In genomic region chr1:171994918-171995715, GRCm38 (mm10) we compare ENCODE assay signal across 17 mouse cellular contexts. TPM values are rescaled to one million over a fixed set of nuclear protein-coding genes. Genes with fewer than 3 reads are reported as not detected.
A peak's percentile ranks its signal among the peaks of the same experiment; 100 is the strongest.
DNase-seq lines count a peak whose midpoint lies in the region; ATAC-seq and TF ChIP-seq lines count a peak whose summit lies in the region.
"Had no signal": no experiment of that assay in that cellular context is flagged by ENCODE, and none has a peak within 500 bp of the region (broad histone marks: within the 10 kb centered on the region; RNA-seq: fewer than 3 reads in every experiment).

No protein-coding gene starts in this region.

- TF ChIP-seq POLR2A in CH12.LX (IDR thresholded peaks at IDR 0.05; ENCODE audit: low read depth, low read length) = no peak

- H3K9ac ChIP-seq in heart, embryonic 14.5 days (ENCODE audit: low read length) = no peak overlapping the region
- H3K9ac ChIP-seq in CH12.LX (ENCODE audit: insufficient read depth, low read depth) = no peak overlapping the region
- H3K9ac ChIP-seq: hindbrain, embryonic 13.5 days; limb, embryonic 12.5 days had no signal

- 65% methylated on average over 11 of the region's 11 CpGs for WGBS in heart, embryonic 14.5 days

- no peak for DNase-seq in heart, postnatal 25 days (ENCODE audit: low spot score)
- DNase-seq in spleen, postnatal 36 days (ENCODE audit: low spot score in 2 of 2) = peak; percentile 70 to 77
- DNase-seq in spleen, adult 12 weeks (ENCODE audit: low spot score) = no peak
- peak; percentile 49 for DNase-seq in CH12.LX (ENCODE audit: extremely low read depth)
- no peak for DNase-seq in kidney, adult 18-20 months
- no peak for DNase-seq in adrenal gland, adult 8-10 months
- DNase-seq: cerebellum, adult 2 months; embryo, embryonic 11 days; kidney, adult 8-10 months had no signal

- peak; percentile 57 for TF ChIP-seq EP300 in CH12.LX (IDR thresholded peaks at IDR 0.05; ENCODE audit: low read length)

- no peaks in the 10 kb centered on the region for H3K27me3 ChIP-seq in heart, embryonic 14.5 days (ENCODE audit: control insufficient read depth, insufficient read depth, low read length)
- H3K27me3 ChIP-seq in CH12.LX (replicated peaks) = no peaks in the 10 kb centered on the region
- H3K27me3 ChIP-seq: hindbrain, embryonic 13.5 days; limb, embryonic 12.5 days had no signal

- H3K27ac ChIP-seq in heart, embryonic 14.5 days (replicated peaks in 1 of 2; ENCODE audit: control insufficient read depth in 1 of 2, insufficient read depth in 1 of 2, low read depth in 2 of 2, low read length in 2 of 2) = peak overlapping the region; percentile 44 to 53; a peak in 3 of 4 replicates
- H3K27ac ChIP-seq in CH12.LX (ENCODE audit: insufficient read depth, low read depth) = 0 out of 2 replicates have a peak overlapping the region, but pooled peaks have one; percentile 25
- H3K27ac ChIP-seq: hindbrain, embryonic 13.5 days; limb, embryonic 12.5 days; midbrain, embryonic 10.5 days had no signal

- in situ Hi-C loops in CH12.LX (cut with MboI; ENCODE audit: low pct_ligation_motif_present, low pct_unique_long_range_greater_than_20kb, low sequenced_read_pairs) = loop anchor here (5.0 kb wide), 1 partner anchor 58 kb away; no protein-coding TSS in a partner anchor

- H3K79me2 ChIP-seq in CH12.LX (replicated peaks; ENCODE audit: control insufficient read depth, extremely low read depth, insufficient read depth, poor library complexity, severe bottlenecking) = no peaks in the 10 kb centered on the region

- H3K9me3 ChIP-seq in heart, embryonic 14.5 days (ENCODE audit: control insufficient read depth, low read length) = no peaks in the 10 kb centered on the region
- no peaks in the 10 kb centered on the region for H3K9me3 ChIP-seq in CH12.LX (replicated peaks; ENCODE audit: low read length)
- H3K9me3 ChIP-seq: hindbrain, embryonic 13.5 days; limb, embryonic 12.5 days; midbrain, embryonic 10.5 days had no signal

- dilution Hi-C loops in CH12.LX (cut with MboI; ENCODE audit: extremely low pct_ligation_motif_present, extremely low pct_unique_long_range_greater_than_20kb, low sequenced_read_pairs) = no loop called here

- H3K4me3 ChIP-seq in heart, embryonic 14.5 days (ENCODE audit: control insufficient read depth in 1 of 2, insufficient read depth in 1 of 2, low read depth in 1 of 2, low read length in 2 of 2) = no peak overlapping the region
- H3K4me3 ChIP-seq in CH12.LX (replicated peaks in 1 of 3; ENCODE audit: low read depth in 2 of 3, low read length in 2 of 3, poor library complexity in 1 of 3) = no peak overlapping the region
- H3K4me3 ChIP-seq: hindbrain, embryonic 13.5 days; limb, embryonic 12.5 days; midbrain, embryonic 10.5 days; myocyte had no signal

- H3K36me3 ChIP-seq in heart, embryonic 14.5 days (ENCODE audit: control insufficient read depth, insufficient read depth, low read length) = no peaks in the 10 kb centered on the region
- H3K36me3 ChIP-seq in CH12.LX (replicated peaks in 1 of 2; ENCODE audit: control insufficient read depth in 1 of 2, insufficient read depth in 1 of 2, low read length in 1 of 2) = no peaks in the 10 kb centered on the region
- H3K36me3 ChIP-seq: limb, embryonic 12.5 days had no signal

- H3K4me2 ChIP-seq in heart, embryonic 14.5 days (ENCODE audit: low read length) = 0 out of 2 replicates have a peak overlapping the region, but pooled peaks have one; percentile 8
- H3K4me2 ChIP-seq in CH12.LX (ENCODE audit: insufficient read depth, low read depth, poor library complexity, severe bottlenecking) = peak overlapping the region; percentile 35; the same call in 1 of the 2 replicates
- H3K4me2 ChIP-seq: hindbrain, embryonic 13.5 days; limb, embryonic 12.5 days had no signal

- no peak; the same call in 1 of the 2 replicates for TF ChIP-seq RAD21 in CH12.LX (IDR thresholded peaks at IDR 0.05; ENCODE audit: low read depth, low read length)

- H3K4me1 ChIP-seq in heart, embryonic 14.5 days (ENCODE audit: control insufficient read depth in 2 of 2, insufficient read depth in 2 of 2, low read length in 2 of 2) = peaks cover 11 to 28% of the 10 kb centered on the region in 2 experiments
- peaks cover 6 to 31% of the 10 kb centered on the region in 2 experiments for H3K4me1 ChIP-seq in CH12.LX (ENCODE audit: control insufficient read depth in 1 of 2, insufficient read depth in 2 of 2)
- H3K4me1 ChIP-seq: hindbrain, embryonic 13.5 days; limb, embryonic 12.5 days; midbrain, embryonic 10.5 days had no signal

- intact Hi-C loops in heart, postnatal 25 days (cut with DNase I) = no loop called here

- peak; percentile 73 for ATAC-seq in heart, embryonic 14.5 days (ENCODE audit: insufficient number of reproducible peaks, insufficient read depth, low FRiP score, low read depth)
- peak; percentile 80 for ATAC-seq in megakaryocyte progenitor cell, adult 5-6 weeks (replicated peaks; ENCODE audit: poor library complexity)
- ATAC-seq: forebrain, embryonic 14.5 days; lung, postnatal 0 days had no signal

- no peak for TF ChIP-seq CTCF in CH12.LX (conservative IDR thresholded peaks at IDR 0.05 in 1 of 2, IDR thresholded peaks at IDR 0.05 in 1 of 2; ENCODE audit: low read depth in 2 of 2, low read length in 2 of 2)

TF ChIP-seq in CH12.LX, 34 proteins besides CTCF, POLR2A, EP300 and RAD21:
- TF ChIP-seq ZNF384 (IDR thresholded peaks at IDR 0.05; ENCODE audit: low read depth, low read length) (peak; percentile 92), GABPA (IDR thresholded peaks at IDR 0.05; ENCODE audit: insufficient replicate concordance, low read depth, low read length) (no peak), TCF12 (IDR thresholded peaks at IDR 0.05; ENCODE audit: low read depth, low read length) (0 out of 2 replicates have a peak, but pooled peaks have one; percentile 6), NRF1 (IDR thresholded peaks at IDR 0.05; ENCODE audit: low read depth, low read length) (no peak), MAX (IDR thresholded peaks at IDR 0.05; ENCODE audit: low read length) (no peak), USF1 (IDR thresholded peaks at IDR 0.05; ENCODE audit: low read depth, low read length) (no peak), JUN (IDR thresholded peaks at IDR 0.05; ENCODE audit: insufficient read depth, low read depth, low read length) (no peak), POLR2AphosphoS2 (IDR thresholded peaks at IDR 0.05; ENCODE audit: low read depth, low read length) (no peak), IRF4 (IDR thresholded peaks at IDR 0.05; ENCODE audit: low read depth, low read length) (no peak), ZMIZ1 (IDR thresholded peaks at IDR 0.05; ENCODE audit: low read depth, low read length) (no peak), BHLHE40 (IDR thresholded peaks at IDR 0.05; ENCODE audit: low read depth, low read length) (peak; percentile 60), MAFK (IDR thresholded peaks at IDR 0.05; ENCODE audit: insufficient replicate concordance, low read length) (no peak), NELFE (IDR thresholded peaks at IDR 0.05; ENCODE audit: low read depth, low read length) (no peak), KAT2A (IDR thresholded peaks at IDR 0.05; ENCODE audit: insufficient replicate concordance, low read length) (no peak), JUND (conservative IDR thresholded peaks at IDR 0.05; ENCODE audit: low read depth, low read length) (no peak), SIN3A (IDR thresholded peaks at IDR 0.05; ENCODE audit: low read length) (no peak), MXI1 (IDR thresholded peaks at IDR 0.05; ENCODE audit: low read depth, low read length) (no peak)

RNA-seq across cellular contexts. Expression of gene Vangl2, which starts 33.1 kb away (rescaled TPM):
- 9.2 and 10.0 TPM in 2 replicates for polyA plus RNA-seq in heart, embryonic 14.5 days (2014; fragmentation: Nextera tagmentation; extraction: Ambion mirVana)
- total RNA-seq in heart, postnatal 25 days (2021) = 1 to 10 TPM; 1.5 to 2.4 TPM
- total RNA-seq in CH12.LX (2012; rRNA removed) (5.0 and 7.3 TPM in 2 replicates), CH12.LX (2014; rRNA removed) (3.6 and 4.1 TPM in 2 replicates)
- polyA plus RNA-seq in CH12.LX (2012; ENCODE audit: insufficient read length, low read depth) = 7.9 and 9.4 TPM in 2 replicates
- 1.9 and 3.3 TPM in 2 replicates for total RNA-seq in megakaryocyte progenitor cell, adult 5-6 weeks (2015)
- 1.1 and 1.7 TPM in 2 replicates for total RNA-seq in megakaryocyte progenitor cell, adult 5-6 weeks (2017)
- 1 to 10 TPM; 4.8 to 7.7 (median 5.1) TPM for total RNA-seq in adrenal gland, adult 8-10 months (2022)

Comparison
In these comparisons a context has a peak if more than half of its experiments do, and no peak if none do; other contexts are left out.
1. DNase-seq: peak in spleen, postnatal 36 days (2 of 2) and CH12.LX (single experiment); none in heart, postnatal 25 days (single experiment), spleen, adult 12 weeks (single experiment), kidney, adult 18-20 months (single experiment) and adrenal gland, adult 8-10 months (single experiment).